28 mouse cellular contexts compared by ENCODE assay signal in genomic region chr5:33396828-33397227, GRCm38 (mm10). TPM values are rescaled to one million over a fixed set of nuclear protein-coding genes. Genes with fewer than 3 reads are reported as not detected.
A peak's percentile ranks its signal among the peaks of the same experiment; 100 is the strongest.
DNase-seq lines count a peak whose midpoint lies in the region; ATAC-seq lines count a peak whose summit lies in the region.
"Had no signal": no experiment of that assay in that cellular context is flagged by ENCODE, and none has a peak within 500 bp of the region (broad histone marks: within the 10 kb centered on the region; RNA-seq: fewer than 3 reads in every experiment).

No protein-coding gene starts in this region.

- H3K4me2 ChIP-seq in midbrain, embryonic 14.5 days (ENCODE audit: low read length), result no peak overlapping the region
- H3K4me2 ChIP-seq: embryonic facial prominence, embryonic 15.5 days; heart, embryonic 13.5 days had no signal

- H3K4me1 ChIP-seq in midbrain, embryonic 10.5 days, result peaks cover 6% of the 10 kb centered on the region
- H3K4me1 ChIP-seq in midbrain, embryonic 14.5 days (ENCODE audit: control insufficient read depth, insufficient read depth, low read length), result 0 out of 2 replicates have a peak, but pooled peaks cover 6% of the 10 kb centered on the region
- H3K4me1 ChIP-seq in heart, embryonic 10.5 days, result 0 out of 2 replicates have a peak, but pooled peaks cover 4% of the 10 kb centered on the region
- H3K4me1 ChIP-seq: embryonic facial prominence, embryonic 15.5 days had no signal

- no peaks in the 10 kb centered on the region for H3K9me3 ChIP-seq in midbrain, embryonic 10.5 days (replicated peaks)
- no peaks in the 10 kb centered on the region for H3K9me3 ChIP-seq in midbrain, embryonic 14.5 days (ENCODE audit: control insufficient read depth, low read length)
- no peaks in the 10 kb centered on the region for H3K9me3 ChIP-seq in heart, embryonic 10.5 days
- H3K9me3 ChIP-seq: embryonic facial prominence, embryonic 15.5 days; forebrain, embryonic 10.5 days; G1E; heart, embryonic 13.5 days had no signal

- no peak overlapping the region for H3K4me3 ChIP-seq in midbrain, embryonic 10.5 days
- H3K4me3 ChIP-seq in midbrain, embryonic 14.5 days (replicated peaks; ENCODE audit: low read depth, low read length), result no peak overlapping the region
- H3K4me3 ChIP-seq in heart, embryonic 10.5 days, result no peak overlapping the region
- H3K4me3 ChIP-seq: embryonic facial prominence, embryonic 15.5 days; erythroblast, embryonic 14.5 days; forebrain, embryonic 10.5 days; heart, embryonic 13.5 days had no signal

- no peak for DNase-seq in midbrain, embryonic 10.5 days (ENCODE audit: low spot score)
- DNase-seq in midbrain, embryonic 14.5 days, result no peak
- DNase-seq in right cerebral cortex, postnatal 4 days, result peak; percentile 16
- no peak for DNase-seq in right cerebral cortex, adult 2 months (ENCODE audit: low spot score in 2 of 2)
- peak; percentile 53 to 55 for DNase-seq in layer of hippocampus, postnatal 10 days (ENCODE audit: low spot score in 2 of 2)
- no peak for DNase-seq in left cerebral cortex, adult 18-20 months (ENCODE audit: low spot score in 2 of 2)
- DNase-seq in heart, embryonic 10.5 days (ENCODE audit: low spot score), result no peak
- DNase-seq: adrenal gland, postnatal 10 days; B cell, adult 2 months; cerebellum, adult 11 months; cerebellum, adult 8-10 months; cerebellum, postnatal 14 days; embryo, embryonic 11 days; gastrocnemius, postnatal 14 days; heart, postnatal 36 days had no signal

- no peak for ATAC-seq in midbrain, embryonic 14.5 days (ENCODE audit: low FRiP score, low TSS enrichment)
- ATAC-seq: CD4-positive, CD25-positive, alpha-beta regulatory T cell, adult 4 months; forebrain, embryonic 16.5 days had no signal

- no peak overlapping the region for H3K9ac ChIP-seq in midbrain, embryonic 14.5 days (replicated peaks; ENCODE audit: low read length)
- H3K9ac ChIP-seq: embryonic facial prominence, embryonic 15.5 days; heart, embryonic 13.5 days had no signal

- H3K36me3 ChIP-seq in midbrain, embryonic 10.5 days, result peaks cover 11% of the 10 kb centered on the region
- H3K36me3 ChIP-seq in midbrain, embryonic 14.5 days (ENCODE audit: control insufficient read depth, insufficient read depth, low read length), result peaks cover 10% of the 10 kb centered on the region; the same call in 1 of the 2 replicates
- no peaks in the 10 kb centered on the region; the same call in 1 of the 2 replicates for H3K36me3 ChIP-seq in heart, embryonic 10.5 days

- 88% methylated on average over 7 of the region's 7 CpGs for WGBS in midbrain, embryonic 10.5 days
- 76% methylated on average over 7 of the region's 7 CpGs for WGBS in midbrain, embryonic 14.5 days
- WGBS in heart, embryonic 10.5 days, result 80% methylated on average over 7 of the region's 7 CpGs

- H3K27ac ChIP-seq in midbrain, embryonic 10.5 days (replicated peaks), result 0 out of 2 replicates have a peak overlapping the region, but pooled peaks have one; percentile 10
- H3K27ac ChIP-seq in midbrain, embryonic 14.5 days (replicated peaks; ENCODE audit: low read depth, low read length), result no peak overlapping the region
- no peak overlapping the region for H3K27ac ChIP-seq in heart, embryonic 10.5 days
- H3K27ac ChIP-seq: embryonic facial prominence, embryonic 15.5 days; forebrain, embryonic 10.5 days; heart, embryonic 13.5 days had no signal

- 0 out of 2 replicates have a peak, but pooled peaks cover 1% of the 10 kb centered on the region for H3K27me3 ChIP-seq in midbrain, embryonic 10.5 days (ENCODE audit: low read depth, poor library complexity, severe bottlenecking)
- H3K27me3 ChIP-seq in midbrain, embryonic 14.5 days (ENCODE audit: control insufficient read depth, insufficient read depth, low read length), result no peaks in the 10 kb centered on the region
- H3K27me3 ChIP-seq in heart, embryonic 10.5 days (ENCODE audit: insufficient read depth, poor library complexity, severe bottlenecking), result no peaks in the 10 kb centered on the region; the same call in 1 of the 2 replicates
- H3K27me3 ChIP-seq: embryonic facial prominence, embryonic 15.5 days; heart, embryonic 13.5 days had no signal

RNA-seq across cellular contexts. Expression of gene Uvssa, which starts 18.5 kb away (rescaled TPM):
- polyA plus RNA-seq in midbrain, embryonic 10.5 days (2016; fragmentation: Nextera tagmentation; extraction: Ambion mirVana), result 6.1 and 8.1 TPM in 2 replicates
- polyA plus RNA-seq in midbrain, embryonic 14.5 days (2014; fragmentation: Nextera tagmentation; extraction: Ambion mirVana), result 7.6 and 8.4 TPM in 2 replicates
- total RNA-seq in layer of hippocampus, postnatal 10 days (2021), result 10 to 100 TPM; 10.5 to 11.8 TPM
- total RNA-seq in left cerebral cortex, adult 18-20 months (2021), result 1 to 10 TPM; 5.6 to 5.9 TPM
- polyA plus RNA-seq in heart, embryonic 10.5 days (2016; fragmentation: Nextera tagmentation; extraction: Ambion mirVana), result 4.2 and 5.1 TPM in 2 replicates

RNA-seq across cellular contexts. Expression of gene Nkx1-1, which starts 36.9 kb away (rescaled TPM):
- 0.11 TPM in 1 of 2 replicates, not detected in the other for polyA plus RNA-seq in midbrain, embryonic 10.5 days (2016; fragmentation: Nextera tagmentation; extraction: Ambion mirVana)
- polyA plus RNA-seq in midbrain, embryonic 14.5 days (2014; fragmentation: Nextera tagmentation; extraction: Ambion mirVana), result 0.49 and 0.70 TPM in 2 replicates
- not detected for total RNA-seq in layer of hippocampus, postnatal 10 days (2021)
- not detected for total RNA-seq in left cerebral cortex, adult 18-20 months (2021)
- not detected in 2 replicates for polyA plus RNA-seq in heart, embryonic 10.5 days (2016; fragmentation: Nextera tagmentation; extraction: Ambion mirVana)
- total RNA-seq: adrenal gland, postnatal 10 days; adrenal gland, postnatal 4 days; common myeloid progenitor, adult 5-6 weeks; gastrocnemius, adult 18-20 months; gastrocnemius, postnatal 14 days; heart, adult 8-10 months; heart, postnatal 36 days had no signal
- polyA plus RNA-seq: CD4-positive, CD25-positive, alpha-beta regulatory T cell, adult 4 months; embryonic facial prominence, embryonic 15.5 days; erythroblast, embryonic 14.5 days; forebrain, embryonic 10.5 days; forebrain, embryonic 16.5 days; G1E; gonadal fat pad, adult 2 months; heart, embryonic 13.5 days; heart, postnatal 0 days had no signal

Comparison
In these comparisons a context has a peak if more than half of its experiments do, and no peak if none do; other contexts are left out.
1. DNase-seq: peak in right cerebral cortex, postnatal 4 days (single experiment) and layer of hippocampus, postnatal 10 days (2 of 2); none in midbrain, embryonic 10.5 days (single experiment), midbrain, embryonic 14.5 days (single experiment), right cerebral cortex, adult 2 months (0 of 2), left cerebral cortex, adult 18-20 months (0 of 2) and heart, embryonic 10.5 days (single experiment).